Mouse (Mus musculus): ENCODE measurements around the gene Sema3b. TPM values are rescaled to one million over a fixed set of nuclear protein-coding genes. Genes with fewer than 3 reads are reported as not detected.

The Sema3b gene
- polyA plus RNA-seq, 1 experiment from 2014 or later: 2.8 TPM

DNA sequence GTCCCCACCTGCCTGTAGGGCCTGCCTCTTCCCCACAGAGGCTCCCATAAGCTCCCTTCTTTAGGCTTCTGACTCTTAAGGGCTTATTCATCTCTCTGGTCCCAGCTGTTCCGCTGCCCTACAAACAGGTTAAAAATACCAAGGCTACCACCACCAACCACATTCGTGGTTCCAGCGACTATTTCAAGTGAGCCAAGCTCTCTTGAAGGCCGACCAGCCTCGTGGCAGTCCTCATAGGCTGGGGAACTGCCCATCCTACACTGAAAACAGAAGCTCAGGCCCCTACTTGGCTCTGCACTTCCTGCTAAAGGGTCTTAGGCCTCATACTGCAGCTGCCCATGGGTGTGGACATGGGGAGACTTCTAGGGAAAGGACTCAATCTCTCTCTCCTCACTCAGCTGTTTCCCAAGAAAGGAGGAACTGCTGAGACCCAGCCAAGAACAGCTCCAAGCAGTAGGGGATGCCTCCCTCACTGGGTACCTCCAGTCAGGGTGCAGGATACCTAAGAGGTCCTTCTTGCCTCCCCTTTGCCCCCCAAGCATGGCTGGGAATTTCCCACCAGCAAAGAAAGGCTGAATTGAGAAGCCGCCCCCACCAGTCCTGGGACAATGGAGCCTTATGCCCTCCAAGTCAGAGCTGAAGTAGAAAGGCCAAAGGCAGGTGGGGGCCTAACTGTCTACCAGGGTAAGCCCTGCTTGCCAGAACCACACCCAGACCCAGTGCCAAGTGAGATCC, 2.6 kb upstream of the Sema3b start:
- Histone ChIP-seq H3K9me3 (ENCODE audit: control insufficient read depth, low read length) (no peaks in the 10 kb centered on the region), H3K36me3 (ENCODE audit: control insufficient read depth, insufficient read depth, low read length) (peaks cover 21% of the 10 kb centered on the region), H3K27ac (ENCODE audit: low read depth, low read length) (peak overlapping the region; percentile 99), H3K27me3 (ENCODE audit: control insufficient read depth, insufficient read depth, low read length) (no peaks in the 10 kb centered on the region), H3K4me2 (ENCODE audit: low read depth, low read length) (peak overlapping the region; percentile 66), H3K4me3 (ENCODE audit: low read depth, low read length) (peak overlapping the region; percentile 27), H3K4me1 (ENCODE audit: control insufficient read depth, insufficient read depth, low read length) (peaks cover 24% of the 10 kb centered on the region), H3K9ac (replicated peaks; ENCODE audit: low read depth, low read length) (peak overlapping the region; percentile 82)
- ATAC-seq (ENCODE audit: low read depth): no peak
- 65% methylated on average over 6 of the region's 6 CpGs for WGBS

DNA sequence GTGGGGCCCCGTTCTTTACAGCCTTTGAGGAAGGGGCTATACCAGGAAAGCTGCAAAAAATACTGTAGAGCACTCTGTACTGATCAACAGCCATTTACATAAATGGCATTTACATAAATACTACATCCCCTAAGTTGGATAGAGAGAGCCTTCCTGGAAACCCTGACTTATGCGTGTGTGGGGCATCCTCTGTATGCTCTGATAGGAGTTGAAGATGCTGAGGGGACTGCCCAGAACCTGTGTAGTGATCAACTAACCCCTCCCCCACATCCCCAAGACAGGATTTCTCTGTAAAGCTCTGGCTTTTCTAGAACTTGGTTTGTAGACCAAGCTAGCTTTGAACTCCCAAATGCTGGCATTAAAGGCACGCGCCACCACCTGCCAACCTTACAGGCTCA, 403 bp upstream of the Sema3b start:
- Histone ChIP-seq H3K36me3 (ENCODE audit: control insufficient read depth, insufficient read depth, low read length) (peaks cover 3% of the 10 kb centered on the region; the same call in 1 of the 2 replicates), H3K9me3 (ENCODE audit: control insufficient read depth, low read length) (no peaks in the 10 kb centered on the region), H3K27me3 (ENCODE audit: control insufficient read depth, insufficient read depth, low read length) (no peaks in the 10 kb centered on the region), H3K27ac (ENCODE audit: low read depth, low read length) (no peak overlapping the region), H3K4me3 (ENCODE audit: low read depth, low read length) (no peak overlapping the region), H3K9ac (replicated peaks; ENCODE audit: low read depth, low read length) (no peak overlapping the region), H3K4me2 (ENCODE audit: low read depth, low read length) (no peak overlapping the region), H3K4me1 (ENCODE audit: control insufficient read depth, insufficient read depth, low read length) (peaks cover 29% of the 10 kb centered on the region)
- 77% methylated on average over 4 of the region's 4 CpGs for WGBS
- ATAC-seq (ENCODE audit: low read depth): no peak

DNA sequence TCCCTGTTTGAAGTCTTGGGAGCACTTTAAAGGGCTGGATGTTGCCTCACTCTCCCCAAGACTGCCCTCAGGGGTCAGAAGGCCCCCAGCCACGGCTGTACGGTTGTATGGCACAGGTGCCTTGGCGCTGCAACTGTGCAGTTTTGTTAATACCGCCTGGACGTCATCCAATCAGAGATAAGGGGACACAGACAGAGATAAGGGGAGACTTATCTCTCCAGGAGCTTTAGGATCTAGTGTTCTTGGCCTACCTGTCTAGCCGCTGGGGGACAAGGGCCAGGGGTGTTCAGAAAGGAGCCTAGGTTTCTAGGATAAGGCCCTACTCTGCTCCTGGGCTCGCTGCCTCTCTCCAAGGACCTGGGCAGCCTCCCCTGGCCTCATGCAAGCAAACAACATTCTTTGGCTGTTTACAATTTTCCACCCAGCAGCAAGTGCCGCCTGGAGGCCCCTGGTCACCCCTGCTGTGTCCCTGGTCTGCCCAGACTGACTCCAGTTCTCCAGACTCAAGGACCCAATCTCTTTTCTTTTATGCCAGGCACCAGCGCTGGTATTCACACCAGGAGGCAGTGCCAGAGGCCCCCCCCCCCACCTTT, 1.3 kb downstream of the Sema3b start:
- Histone ChIP-seq H3K4me1 (ENCODE audit: control insufficient read depth, insufficient read depth, low read length) (peaks cover 26% of the 10 kb centered on the region), H3K9ac (replicated peaks; ENCODE audit: low read depth, low read length) (no peak overlapping the region), H3K36me3 (ENCODE audit: control insufficient read depth, insufficient read depth, low read length) (no peaks in the 10 kb centered on the region), H3K4me2 (ENCODE audit: low read depth, low read length) (no peak overlapping the region), H3K27me3 (ENCODE audit: control insufficient read depth, insufficient read depth, low read length) (no peaks in the 10 kb centered on the region), H3K27ac (ENCODE audit: low read depth, low read length) (no peak overlapping the region), H3K9me3 (ENCODE audit: control insufficient read depth, low read length) (no peaks in the 10 kb centered on the region), H3K4me3 (ENCODE audit: low read depth, low read length) (no peak overlapping the region)
- no peak for ATAC-seq (ENCODE audit: low read depth)
- WGBS: 54% methylated on average over 9 of the region's 9 CpGs

DNA sequence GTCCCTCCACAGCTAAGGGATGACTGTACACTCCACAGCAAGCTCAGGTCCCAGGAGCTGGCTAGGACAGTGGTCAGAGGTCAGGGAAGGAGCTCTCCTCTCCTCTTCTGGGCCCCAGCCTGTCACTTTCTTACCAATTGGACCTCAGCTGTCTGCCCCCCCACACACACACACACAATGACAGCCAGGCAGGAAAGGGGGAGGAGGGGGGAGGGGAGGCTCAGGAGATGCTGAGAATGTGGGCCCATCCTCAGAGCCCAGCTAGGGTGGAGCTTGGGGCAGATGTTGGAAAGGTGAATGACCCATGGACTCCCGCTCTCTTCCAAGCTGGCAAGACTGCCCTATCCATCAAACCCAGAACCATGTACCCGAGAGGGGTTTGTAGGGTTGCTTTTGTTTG, 2.0 kb downstream of the Sema3b start:
- H3K27ac ChIP-seq (ENCODE audit: low read depth, low read length): no peak overlapping the region
- H3K4me1 ChIP-seq (ENCODE audit: control insufficient read depth, insufficient read depth, low read length): peaks cover 21% of the 10 kb centered on the region
- no peaks in the 10 kb centered on the region for H3K36me3 ChIP-seq (ENCODE audit: control insufficient read depth, insufficient read depth, low read length)
- H3K4me3 ChIP-seq (ENCODE audit: low read depth, low read length): no peak overlapping the region
- no peak for ATAC-seq (ENCODE audit: low read depth)
- H3K4me2 ChIP-seq (ENCODE audit: low read depth, low read length): no peak overlapping the region
- H3K9me3 ChIP-seq (ENCODE audit: control insufficient read depth, low read length): no peaks in the 10 kb centered on the region
- 62% methylated on average over 2 of the region's 2 CpGs for WGBS
- H3K9ac ChIP-seq (replicated peaks; ENCODE audit: low read depth, low read length): no peak overlapping the region
- no peaks in the 10 kb centered on the region for H3K27me3 ChIP-seq (ENCODE audit: control insufficient read depth, insufficient read depth, low read length)

DNA sequence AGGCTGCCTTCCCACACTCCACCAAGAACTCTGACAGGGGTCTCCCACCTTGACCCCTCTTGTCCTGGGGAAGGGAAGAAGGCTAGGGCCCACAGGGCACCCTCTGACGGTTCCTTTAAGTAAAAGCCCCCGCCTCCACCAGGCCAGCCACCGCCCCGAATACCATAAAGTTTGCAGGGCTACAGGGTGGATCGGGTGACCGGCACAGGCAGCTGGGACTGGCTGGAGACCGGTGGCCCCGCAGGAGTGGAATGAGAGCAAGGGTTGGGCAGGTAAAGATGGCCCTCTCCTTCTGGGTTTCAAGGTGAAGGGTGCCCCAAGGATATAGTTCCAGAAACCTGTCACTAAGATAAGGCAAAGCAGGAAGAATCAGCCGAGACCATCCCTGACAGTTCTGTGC, 2.4 kb downstream of the Sema3b start:
- no peak overlapping the region for H3K4me2 ChIP-seq (ENCODE audit: low read depth, low read length)
- WGBS: 14% methylated on average over 9 of the region's 9 CpGs
- no peak overlapping the region for H3K27ac ChIP-seq (ENCODE audit: low read depth, low read length)
- H3K27me3 ChIP-seq (ENCODE audit: control insufficient read depth, insufficient read depth, low read length): no peaks in the 10 kb centered on the region
- no peak overlapping the region for H3K9ac ChIP-seq (replicated peaks; ENCODE audit: low read depth, low read length)
- no peaks in the 10 kb centered on the region for H3K36me3 ChIP-seq (ENCODE audit: control insufficient read depth, insufficient read depth, low read length)
- H3K4me1 ChIP-seq (ENCODE audit: control insufficient read depth, insufficient read depth, low read length): peaks cover 16% of the 10 kb centered on the region; the same call in 1 of the 2 replicates
- no peak for ATAC-seq (ENCODE audit: low read depth)
- H3K9me3 ChIP-seq (ENCODE audit: control insufficient read depth, low read length): no peaks in the 10 kb centered on the region
- H3K4me3 ChIP-seq (ENCODE audit: low read depth, low read length): no peak overlapping the region

DNA sequence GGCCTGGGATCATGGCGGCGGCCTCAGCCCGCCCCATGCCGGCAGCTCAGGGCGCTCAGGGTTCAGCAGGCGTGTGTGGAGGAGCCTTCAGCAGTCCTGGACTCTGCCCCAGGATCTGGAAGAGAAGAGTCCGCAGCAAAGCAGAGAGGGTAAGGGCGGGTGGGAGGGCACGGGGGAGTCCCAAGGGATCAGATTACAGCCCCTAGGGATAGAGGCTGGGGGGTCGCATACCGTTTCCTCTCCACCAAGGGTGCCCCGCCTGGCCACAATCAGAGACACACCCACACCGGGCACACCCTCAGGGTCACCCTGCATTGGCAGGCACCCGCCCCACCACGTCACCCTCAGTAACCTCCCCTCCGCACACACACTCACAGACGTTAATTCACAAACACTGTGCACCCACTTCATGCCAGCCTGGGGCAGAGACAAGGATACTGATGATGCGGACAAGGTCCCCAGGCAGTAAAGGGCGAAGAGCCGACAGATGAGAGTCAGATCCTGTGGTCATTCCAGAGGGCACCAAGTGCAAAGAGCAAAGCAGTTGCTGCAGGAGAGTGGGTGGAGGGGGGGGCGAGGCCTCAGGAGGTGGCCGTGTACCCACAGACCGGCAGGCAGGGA, 3.9 kb downstream of the Sema3b start:
- no peaks in the 10 kb centered on the region for H3K27me3 ChIP-seq (ENCODE audit: control insufficient read depth, insufficient read depth, low read length)
- no peak overlapping the region for H3K4me3 ChIP-seq (ENCODE audit: low read depth, low read length)
- no peak for ATAC-seq (ENCODE audit: low read depth)
- H3K27ac ChIP-seq (ENCODE audit: low read depth, low read length): no peak overlapping the region
- H3K4me1 ChIP-seq (ENCODE audit: control insufficient read depth, insufficient read depth, low read length): 0 out of 2 replicates have a peak, but pooled peaks cover 15% of the 10 kb centered on the region
- 0 out of 2 replicates have a peak overlapping the region, but pooled peaks have one; percentile 6 for H3K4me2 ChIP-seq (ENCODE audit: low read depth, low read length)
- no peaks in the 10 kb centered on the region for H3K36me3 ChIP-seq (ENCODE audit: control insufficient read depth, insufficient read depth, low read length)
- H3K9ac ChIP-seq (replicated peaks; ENCODE audit: low read depth, low read length): peak overlapping the region; percentile 16; the same call in 1 of the 2 replicates
- no peaks in the 10 kb centered on the region for H3K9me3 ChIP-seq (ENCODE audit: control insufficient read depth, low read length)
- 39% methylated on average over 22 of the region's 23 CpGs for WGBS

DNA sequence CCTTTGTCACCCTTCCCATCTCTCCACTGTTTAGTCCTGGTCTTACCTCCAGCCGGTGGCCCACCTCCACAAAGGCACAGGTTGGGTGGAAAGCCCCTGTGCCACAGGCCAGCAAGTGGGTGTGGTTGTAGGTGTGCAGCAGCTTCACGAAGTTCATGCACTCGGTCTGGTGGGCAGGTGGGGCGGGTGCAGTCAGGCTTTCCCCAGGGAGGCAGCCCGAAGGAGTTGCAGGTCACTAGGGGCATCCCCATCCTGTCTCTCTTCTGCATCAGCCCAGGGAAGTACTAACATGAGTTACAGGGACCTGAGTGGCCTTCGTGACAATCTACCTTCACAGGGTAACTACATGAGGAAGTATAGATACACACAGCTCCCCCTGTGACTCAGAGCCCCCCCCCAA, 5.8 kb downstream of the Sema3b start:
- no peak for ATAC-seq (ENCODE audit: low read depth)
- H3K27ac ChIP-seq (ENCODE audit: low read depth, low read length): no peak overlapping the region

DNA sequence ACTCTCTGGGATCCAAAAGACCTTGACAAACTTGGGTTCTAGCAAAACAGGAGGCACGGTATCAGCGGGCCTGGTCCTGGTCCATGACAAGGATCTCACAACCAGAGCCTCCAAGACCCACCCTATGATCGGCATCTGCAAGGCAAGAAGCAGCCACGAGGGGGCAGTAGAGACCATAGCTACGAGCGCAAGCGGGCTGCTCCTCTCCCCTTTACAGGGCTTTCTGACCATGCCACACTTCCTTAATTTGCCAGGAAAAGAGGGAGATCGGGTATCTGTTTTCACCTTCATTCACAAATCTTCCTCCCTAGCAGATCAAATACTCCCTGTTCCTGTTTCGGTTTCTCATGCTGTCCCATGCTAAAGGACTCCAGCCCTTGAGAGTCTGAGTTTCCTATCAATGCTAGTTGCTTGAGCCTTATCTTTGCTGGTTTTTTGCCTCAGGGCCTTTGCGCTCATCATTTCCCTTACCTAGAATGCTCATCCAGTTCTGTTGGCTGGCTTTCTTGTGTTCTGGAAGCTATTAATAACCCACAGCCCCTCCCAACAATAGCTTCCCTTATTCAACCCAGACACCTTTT, 6.9 kb downstream of the Sema3b start:
- peak; percentile 68; the same call in 1 of the 2 replicates for ATAC-seq (ENCODE audit: low read depth)
- peak overlapping the region; percentile 10; the same call in 1 of the 2 replicates for H3K27ac ChIP-seq (ENCODE audit: low read depth, low read length)
- H3K9ac ChIP-seq (replicated peaks; ENCODE audit: low read depth, low read length): no peak overlapping the region
- no peak overlapping the region for H3K4me2 ChIP-seq (ENCODE audit: low read depth, low read length)
- H3K4me3 ChIP-seq (ENCODE audit: low read depth, low read length): no peak overlapping the region
- no peaks in the 10 kb centered on the region for H3K9me3 ChIP-seq (ENCODE audit: control insufficient read depth, low read length)
- no peaks in the 10 kb centered on the region for H3K27me3 ChIP-seq (ENCODE audit: control insufficient read depth, insufficient read depth, low read length)
- WGBS: 15% methylated on average over 10 of the region's 10 CpGs
- H3K4me1 ChIP-seq (ENCODE audit: control insufficient read depth, insufficient read depth, low read length): 0 out of 2 replicates have a peak, but pooled peaks cover 8% of the 10 kb centered on the region
- no peaks in the 10 kb centered on the region for H3K36me3 ChIP-seq (ENCODE audit: control insufficient read depth, insufficient read depth, low read length)

More for the DNA sequence above, 5.8 kb downstream of the Sema3b start:
- H3K9me3 ChIP-seq (ENCODE audit: control insufficient read depth, low read length): no peaks in the 10 kb centered on the region
- H3K36me3 ChIP-seq (ENCODE audit: control insufficient read depth, insufficient read depth, low read length): no peaks in the 10 kb centered on the region
- no peaks in the 10 kb centered on the region for H3K27me3 ChIP-seq (ENCODE audit: control insufficient read depth, insufficient read depth, low read length)
- 0 out of 2 replicates have a peak, but pooled peaks cover 15% of the 10 kb centered on the region for H3K4me1 ChIP-seq (ENCODE audit: control insufficient read depth, insufficient read depth, low read length)
- no peak overlapping the region for H3K9ac ChIP-seq (replicated peaks; ENCODE audit: low read depth, low read length)
- H3K4me2 ChIP-seq (ENCODE audit: low read depth, low read length): no peak overlapping the region
- 78% methylated on average over 6 of the region's 6 CpGs for WGBS
- no peak overlapping the region for H3K4me3 ChIP-seq (ENCODE audit: low read depth, low read length)
